ENCODE assay signal across 28 mouse cellular contexts in the genomic region with DNA sequence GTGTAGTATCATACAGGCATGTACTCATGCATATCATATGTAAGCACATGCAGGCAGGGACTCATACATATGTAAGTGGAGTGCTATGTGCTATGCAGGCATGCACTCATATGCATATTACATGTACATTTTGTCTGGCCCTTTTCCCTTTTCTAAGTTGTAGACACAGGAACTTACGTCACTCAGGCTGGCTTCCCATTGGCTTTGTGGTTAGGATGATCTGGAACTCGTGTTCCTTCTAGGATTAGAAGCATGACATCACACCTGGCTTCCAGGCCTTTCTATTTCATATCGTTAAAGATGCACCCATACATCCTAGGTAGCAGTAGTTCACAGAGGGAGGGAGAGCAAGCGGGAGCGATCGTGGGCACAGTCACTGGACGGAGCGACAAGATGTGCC. TPM values are rescaled to one million over a fixed set of nuclear protein-coding genes. Genes with fewer than 3 reads are reported as not detected.
DNase-seq lines count a peak whose midpoint lies in the region; ATAC-seq lines count a peak whose summit lies in the region.
"Had no signal": no experiment of that assay in that cellular context is flagged by ENCODE, and none has a peak within 500 bp of the region (broad histone marks: within the 10 kb centered on the region; RNA-seq: fewer than 3 reads in every experiment).

No protein-coding gene starts in this region.

- 89% methylated on average over 8 of the region's 8 CpGs for WGBS in intestine, embryonic 14.5 days
- 89% methylated on average over 8 of the region's 8 CpGs for WGBS in intestine, embryonic 15.5 days
- 79% methylated on average over 8 of the region's 8 CpGs for WGBS in liver, embryonic 12.5 days (ENCODE audit: insufficient replicate concordance)

- no peak overlapping the region for H3K4me3 ChIP-seq in intestine, embryonic 14.5 days (ENCODE audit: low read depth, low read length)
- H3K4me3 ChIP-seq in intestine, embryonic 15.5 days (replicated peaks): no peak overlapping the region
- H3K4me3 ChIP-seq in liver, embryonic 12.5 days: no peak overlapping the region
- H3K4me3 ChIP-seq: embryonic facial prominence, embryonic 13.5 days; embryonic facial prominence, embryonic 15.5 days; erythroblast, embryonic 14.5 days; forebrain, embryonic 10.5 days; forebrain, embryonic 12.5 days had no signal

- no peaks in the 10 kb centered on the region for H3K9me3 ChIP-seq in intestine, embryonic 14.5 days (ENCODE audit: control insufficient read depth, low read length)
- no peaks in the 10 kb centered on the region for H3K9me3 ChIP-seq in intestine, embryonic 15.5 days
- H3K9me3 ChIP-seq in liver, embryonic 12.5 days (replicated peaks): no peaks in the 10 kb centered on the region
- H3K9me3 ChIP-seq: embryonic facial prominence, embryonic 13.5 days; embryonic facial prominence, embryonic 15.5 days; forebrain, embryonic 10.5 days; forebrain, embryonic 12.5 days had no signal

- intact Hi-C loops in heart, postnatal 25 days (cut with DNase I): no loop called here

- H3K27me3 ChIP-seq in intestine, embryonic 14.5 days (replicated peaks; ENCODE audit: control insufficient read depth, insufficient read depth, low read length): no peaks in the 10 kb centered on the region
- H3K27me3 ChIP-seq in intestine, embryonic 15.5 days (replicated peaks): no peaks in the 10 kb centered on the region
- peaks cover 16% of the 10 kb centered on the region for H3K27me3 ChIP-seq in liver, embryonic 12.5 days (replicated peaks)
- H3K27me3 ChIP-seq: CH12.LX; embryonic facial prominence, embryonic 15.5 days; Patski had no signal

- H3K4me1 ChIP-seq in intestine, embryonic 14.5 days (replicated peaks; ENCODE audit: control insufficient read depth, insufficient read depth, low read length): no peaks in the 10 kb centered on the region
- H3K4me1 ChIP-seq in intestine, embryonic 15.5 days (replicated peaks): no peaks in the 10 kb centered on the region
- H3K4me1 ChIP-seq in liver, embryonic 12.5 days: no peaks in the 10 kb centered on the region
- H3K4me1 ChIP-seq: embryonic facial prominence, embryonic 15.5 days; forebrain, embryonic 10.5 days; forebrain, embryonic 12.5 days had no signal

- no peak overlapping the region for H3K27ac ChIP-seq in intestine, embryonic 14.5 days (ENCODE audit: low read depth)
- no peak overlapping the region for H3K27ac ChIP-seq in intestine, embryonic 15.5 days
- H3K27ac ChIP-seq in liver, embryonic 12.5 days: no peak overlapping the region
- H3K27ac ChIP-seq: embryonic facial prominence, embryonic 13.5 days; embryonic facial prominence, embryonic 15.5 days; forebrain, embryonic 10.5 days; forebrain, embryonic 12.5 days had no signal

- ATAC-seq in intestine, embryonic 14.5 days (replicated peaks; ENCODE audit: low FRiP score, low TSS enrichment, low read depth): no peak
- ATAC-seq in intestine, embryonic 15.5 days: no peak
- peak; percentile 70 for ATAC-seq in megakaryocyte progenitor cell, adult 5-6 weeks (replicated peaks; ENCODE audit: poor library complexity)
- ATAC-seq in liver, embryonic 12.5 days: no peak
- ATAC-seq: activated CD4-positive, CD25-positive, alpha-beta regulatory T cell, adult 4 months; CD4-positive, CD25-positive, alpha-beta regulatory T cell, adult 4 months; forebrain, embryonic 14.5 days; Patski had no signal

- DNase-seq in heart, adult 11 months: peak; percentile 31
- DNase-seq in heart, postnatal 25 days (ENCODE audit: low spot score): no peak
- DNase-seq in intestine, embryonic 14.5 days (ENCODE audit: low spot score): peak; percentile 24
- no peak for DNase-seq in testis, postnatal 10 days (ENCODE audit: low spot score)
- DNase-seq: adrenal gland, adult 8-10 months; adrenal gland, postnatal 14 days; adrenal gland, postnatal 36 days; B cell, adult 2 months; cerebellum, adult 11-12 months; cerebellum, adult 2 months; cerebellum, adult 9-10 months; cerebellum, postnatal 10 days; cerebellum, postnatal 25 days; embryo, embryonic 11 days had no signal

- H3K36me3 ChIP-seq in intestine, embryonic 14.5 days (ENCODE audit: control insufficient read depth, insufficient read depth, low read length): no peaks in the 10 kb centered on the region
- H3K36me3 ChIP-seq in intestine, embryonic 15.5 days: no peaks in the 10 kb centered on the region
- no peaks in the 10 kb centered on the region for H3K36me3 ChIP-seq in liver, embryonic 12.5 days
- H3K36me3 ChIP-seq: embryonic facial prominence, embryonic 13.5 days; embryonic facial prominence, embryonic 15.5 days; forebrain, embryonic 10.5 days; forebrain, embryonic 12.5 days; G1E had no signal

- H3K9ac ChIP-seq in intestine, embryonic 14.5 days (ENCODE audit: low read length): no peak overlapping the region
- no peak overlapping the region for H3K9ac ChIP-seq in intestine, embryonic 15.5 days
- no peak overlapping the region for H3K9ac ChIP-seq in liver, embryonic 12.5 days
- H3K9ac ChIP-seq: embryonic facial prominence, embryonic 13.5 days; embryonic facial prominence, embryonic 15.5 days; forebrain, embryonic 12.5 days had no signal

- H3K4me2 ChIP-seq in intestine, embryonic 14.5 days (ENCODE audit: low read length): no peak overlapping the region
- no peak overlapping the region for H3K4me2 ChIP-seq in intestine, embryonic 15.5 days (replicated peaks)
- no peak overlapping the region for H3K4me2 ChIP-seq in liver, embryonic 12.5 days
- H3K4me2 ChIP-seq: embryonic facial prominence, embryonic 13.5 days; embryonic facial prominence, embryonic 15.5 days; forebrain, embryonic 12.5 days had no signal

RNA-seq across cellular contexts. Expression of gene Cds1, which starts 10.3 kb away (rescaled TPM):
- 10 to 100 TPM; 13.2 to 13.4 TPM for total RNA-seq in heart, postnatal 25 days (2021)
- 4.7 and 6.1 TPM in 2 replicates for polyA plus RNA-seq in intestine, embryonic 14.5 days (2014; fragmentation: Nextera tagmentation; extraction: Ambion mirVana)
- 15.9 and 19.2 TPM in 2 replicates for polyA plus RNA-seq in intestine, embryonic 15.5 days (2015; fragmentation: Nextera tagmentation; extraction: Ambion mirVana)
- 7.9 and 10.8 TPM in 2 replicates for total RNA-seq in megakaryocyte progenitor cell, adult 5-6 weeks (2015)
- 7.4 and 7.8 TPM in 2 replicates for total RNA-seq in megakaryocyte progenitor cell, adult 5-6 weeks (2017)
- polyA plus RNA-seq in liver, embryonic 12.5 days (2016; fragmentation: Nextera tagmentation; extraction: Ambion mirVana): 0.42 and 0.68 TPM in 2 replicates
- total RNA-seq: CH12.LX, G1E had no signal
- polyA plus RNA-seq: activated CD4-positive, CD25-positive, alpha-beta regulatory T cell, adult 4 months; CD4-positive, CD25-positive, alpha-beta regulatory T cell, adult 4 months; erythroblast, embryonic 14.5 days; G1E had no signal

Comparison
In these comparisons a context has a peak if more than half of its experiments do, and no peak if none do; other contexts are left out.
1. DNase-seq: peak in heart, adult 11 months (single experiment) and intestine, embryonic 14.5 days (single experiment); none in heart, postnatal 25 days (single experiment) and testis, postnatal 10 days (single experiment).